Mouse (Mus musculus) CH12.LX (cell line): ENCODE measurements around the gene Mgp.

Source experiments
- EP300 ChIP-seq: IDR thresholded peaks from 2 replicates; pipeline ENCODE4 v1.6.1; 2011; ENCODE audit warnings: low read length, improper control_type of control experiment
- POLR2A ChIP-seq: IDR thresholded peaks from 2 replicates; pipeline ENCODE4 v1.6.1; 2011; ENCODE audit warnings: low read depth, mild to moderate bottlenecking, improper control_type of control experiment, low read length
- UBTF ChIP-seq: IDR thresholded peaks from 2 replicates; pipeline ENCODE4 v1.6.1; 2012; ENCODE audit warnings: low read depth, mild to moderate bottlenecking, inconsistent platforms, low read length, improper control_type of control experiment, moderate library complexity
- USF2 ChIP-seq: conservative IDR thresholded peaks from 2 replicates; pipeline ENCODE4 v1.6.1; 2011; ENCODE audit warnings: low read depth, low read length, improper control_type of control experiment
- ZC3H11A ChIP-seq: IDR thresholded peaks from 2 replicates; pipeline ENCODE4 v1.6.1; 2012; ENCODE audit warnings: low read depth, mild to moderate bottlenecking, inconsistent platforms, low read length, improper control_type of control experiment

DNA sequence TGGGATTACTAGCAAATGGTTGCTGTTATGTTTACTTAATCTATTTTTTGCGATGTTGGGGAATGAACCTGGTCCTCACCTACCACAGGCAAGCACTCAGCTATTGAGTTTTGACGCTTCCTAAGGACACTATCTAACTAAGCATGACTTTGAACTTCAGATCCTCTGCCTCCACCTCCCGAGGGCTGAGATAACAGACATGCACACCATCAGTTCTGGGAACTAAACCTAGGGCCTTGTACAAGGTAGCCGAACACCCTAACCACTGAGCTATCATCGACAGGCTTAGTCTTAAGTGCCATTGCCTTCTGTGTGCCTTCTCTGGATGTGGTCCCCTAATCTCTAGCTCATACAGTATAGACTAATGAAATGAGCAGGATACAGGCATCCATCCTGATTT, 10.3 kb downstream of the Mgp start:
- no peak for TF ChIP-seq POLR2A
- no peak for TF ChIP-seq EP300
- TF ChIP-seq USF2: no peak
- TF ChIP-seq ZC3H11A: no peak
- TF ChIP-seq UBTF: no peak
